Mouse (Mus musculus) intestine, embryonic 15.5 days (tissue): ENCODE results near the gene Adora2a. TPM values are rescaled to one million over a fixed set of nuclear protein-coding genes. Genes with fewer than 3 reads are reported as not detected.
A peak's percentile ranks its signal among the peaks of the same experiment; 100 is the strongest.
"Not testable (repeated sequence)": the region's sequence is repeated elsewhere in the genome, so short reads cannot be mapped to it uniquely, and the experiment has no call there.

Experiments used
- ATAC-seq: fragments of 200-750 bp; cut with Nextera tagmentation; 2 replicates; pipeline ENCODE4 v1.8.0; 2017; ENCODE audit warnings: moderate TSS enrichment, moderate library complexity
- H3K27ac ChIP-seq: fragments of 300-500 bp; sonication (generic); 2 replicates; pipeline ENCODE4 v1.5.1; 2015; ENCODE audit warnings: mild to moderate bottlenecking, inconsistent platforms
- H3K27me3 ChIP-seq: fragments of 300-500 bp; sonication (generic); replicated peaks from 2 replicates; pipeline ENCODE4 v1.6.1; 2015; ENCODE audit warnings: inconsistent platforms
- H3K36me3 ChIP-seq: fragments of 300-500 bp; sonication (generic); 2 replicates; pipeline ENCODE4 v1.6.1; 2015; ENCODE audit warnings: inconsistent platforms
- H3K4me1 ChIP-seq: fragments of 300-500 bp; sonication (generic); replicated peaks from 2 replicates; pipeline ENCODE4 v1.6.1; 2015; ENCODE audit warnings: inconsistent platforms
- H3K4me2 ChIP-seq: fragments of 300-500 bp; sonication (generic); replicated peaks from 2 replicates; pipeline ENCODE4 v1.6.1; 2015; ENCODE audit warnings: mild to moderate bottlenecking, inconsistent platforms
- H3K4me3 ChIP-seq: fragments of 300-500 bp; sonication (generic); replicated peaks from 2 replicates; pipeline ENCODE4 v1.5.1; 2015; ENCODE audit warnings: inconsistent platforms
- H3K9ac ChIP-seq: fragments of 300-500 bp; sonication (generic); 2 replicates; pipeline ENCODE4 v1.6.1; 2015; ENCODE audit warnings: inconsistent platforms
- H3K9me3 ChIP-seq: fragments of 300-500 bp; sonication (generic); 2 replicates; pipeline ENCODE4 v1.6.1; 2016; ENCODE audit warnings: inconsistent platforms
- WGBS: fragments of 180-500 bp; shearing (Covaris S2); methylation state at CpG from one replicate; pipeline ENCODE4 v1.1.7; 2015; 5-methylcytosine and 5-hydroxymethylcytosine counted together
- polyA plus RNA-seq: library from polyadenylated mRNA; unstranded; fragments of >200 nt; fragmentation: Nextera tagmentation; extraction: Ambion mirVana; gene quantifications from 2 replicates; pipeline ENCODE4 v1.2.1, GENCODE M21; 2015

The Adora2a gene
- polyA plus RNA-seq, 1 experiment from 2014 or later: 2.5 TPM

GRCm38 (mm10) chr10:75353838-75354241, 37.2 kb downstream of the Adora2a start:
- not testable (repeated sequence) for H3K9me3 ChIP-seq, H3K27ac ChIP-seq, H3K4me1 ChIP-seq, H3K27me3 ChIP-seq, H3K9ac ChIP-seq, H3K36me3 ChIP-seq, H3K4me3 ChIP-seq, ATAC-seq, H3K4me2 ChIP-seq
- 63% methylated on average over 9 of the region's 9 CpGs for WGBS

DNA sequence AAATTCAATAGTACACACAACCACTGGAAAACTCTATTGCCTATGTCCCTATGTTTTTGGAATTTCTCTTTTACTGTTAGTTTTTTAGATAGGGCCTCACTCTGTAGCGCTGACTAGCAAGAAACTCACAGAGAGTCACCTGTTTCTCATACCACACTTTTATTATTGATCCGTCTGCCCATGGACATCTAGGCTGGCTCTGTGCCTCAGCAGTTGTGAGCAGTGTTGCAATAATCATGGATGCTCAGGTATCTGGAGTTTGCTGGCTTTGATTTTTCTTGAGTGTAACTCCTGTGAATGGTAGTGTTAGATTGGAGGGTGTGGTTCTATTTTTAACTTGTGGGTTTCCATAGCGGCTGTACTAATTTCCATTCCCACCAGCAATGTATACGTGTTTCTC, 38.7 kb downstream of the Adora2a start:
- H3K36me3 ChIP-seq: no peaks in the 10 kb centered on the region
- no peak overlapping the region for H3K9ac ChIP-seq
- no peak overlapping the region for H3K4me2 ChIP-seq
- H3K27me3 ChIP-seq: no peaks in the 10 kb centered on the region
- no peaks in the 10 kb centered on the region for H3K4me1 ChIP-seq
- no peaks in the 10 kb centered on the region for H3K9me3 ChIP-seq
- 69% methylated on average over 4 of the region's 4 CpGs for WGBS
- H3K4me3 ChIP-seq: no peak overlapping the region
- H3K27ac ChIP-seq: no peak overlapping the region
- no peak for ATAC-seq

GRCm38 (mm10) chr10:75364214-75364690, 47.6 kb downstream of the Adora2a start:
- not testable (repeated sequence) for H3K4me1 ChIP-seq, H3K9ac ChIP-seq, H3K27ac ChIP-seq, H3K27me3 ChIP-seq, H3K4me2 ChIP-seq, H3K9me3 ChIP-seq, H3K4me3 ChIP-seq, H3K36me3 ChIP-seq
- ATAC-seq: peak; percentile 87
- WGBS: 19% methylated on average over 1 of the region's 1 CpGs

GRCm38 (mm10) chr10:75364796-75365195, 48.1 kb downstream of the Adora2a start:
- H3K4me2 ChIP-seq: no peak overlapping the region
- no peaks in the 10 kb centered on the region for H3K36me3 ChIP-seq
- H3K27ac ChIP-seq: 0 out of 2 replicates have a peak overlapping the region, but pooled peaks have one; percentile 30
- no peak overlapping the region for H3K9ac ChIP-seq
- H3K27me3 ChIP-seq: no peaks in the 10 kb centered on the region
- H3K4me1 ChIP-seq: 0 out of 2 replicates have a peak, but pooled peaks cover 4% of the 10 kb centered on the region
- H3K9me3 ChIP-seq: no peaks in the 10 kb centered on the region
- ATAC-seq: peak; percentile 36
- WGBS: 80% methylated on average over 9 of the region's 9 CpGs
- H3K4me3 ChIP-seq: no peak overlapping the region

DNA sequence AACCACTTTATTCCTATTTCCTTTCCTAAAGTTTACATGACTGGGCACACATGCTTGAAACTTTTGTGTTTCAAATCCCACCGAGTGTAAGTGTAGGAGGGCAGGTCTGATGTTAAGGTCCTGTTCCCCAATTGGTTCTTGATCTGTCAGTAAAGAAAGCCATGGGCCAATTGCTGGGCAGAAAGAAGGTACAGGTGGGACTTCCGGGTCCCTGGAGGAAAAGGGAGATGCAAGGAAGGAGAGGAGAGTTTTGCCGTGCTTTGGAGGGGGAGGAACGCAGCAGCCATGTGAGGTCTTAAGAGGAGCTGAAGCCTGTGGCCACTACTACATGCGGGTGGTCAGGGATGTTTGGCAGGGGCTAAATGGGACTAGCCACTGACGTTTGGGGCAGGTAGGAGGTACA, 48.6 kb downstream of the Adora2a start:
- H3K4me3 ChIP-seq: no peak overlapping the region
- H3K4me2 ChIP-seq: 0 out of 2 replicates have a peak overlapping the region, but pooled peaks have one; percentile 26
- H3K27me3 ChIP-seq: no peaks in the 10 kb centered on the region
- peak; percentile 47 for ATAC-seq
- H3K9ac ChIP-seq: no peak overlapping the region
- H3K9me3 ChIP-seq: no peaks in the 10 kb centered on the region
- 53% methylated on average over 6 of the region's 6 CpGs for WGBS
- 0 out of 2 replicates have a peak, but pooled peaks cover 4% of the 10 kb centered on the region for H3K4me1 ChIP-seq
- no peak overlapping the region for H3K27ac ChIP-seq
- no peaks in the 10 kb centered on the region for H3K36me3 ChIP-seq

DNA sequence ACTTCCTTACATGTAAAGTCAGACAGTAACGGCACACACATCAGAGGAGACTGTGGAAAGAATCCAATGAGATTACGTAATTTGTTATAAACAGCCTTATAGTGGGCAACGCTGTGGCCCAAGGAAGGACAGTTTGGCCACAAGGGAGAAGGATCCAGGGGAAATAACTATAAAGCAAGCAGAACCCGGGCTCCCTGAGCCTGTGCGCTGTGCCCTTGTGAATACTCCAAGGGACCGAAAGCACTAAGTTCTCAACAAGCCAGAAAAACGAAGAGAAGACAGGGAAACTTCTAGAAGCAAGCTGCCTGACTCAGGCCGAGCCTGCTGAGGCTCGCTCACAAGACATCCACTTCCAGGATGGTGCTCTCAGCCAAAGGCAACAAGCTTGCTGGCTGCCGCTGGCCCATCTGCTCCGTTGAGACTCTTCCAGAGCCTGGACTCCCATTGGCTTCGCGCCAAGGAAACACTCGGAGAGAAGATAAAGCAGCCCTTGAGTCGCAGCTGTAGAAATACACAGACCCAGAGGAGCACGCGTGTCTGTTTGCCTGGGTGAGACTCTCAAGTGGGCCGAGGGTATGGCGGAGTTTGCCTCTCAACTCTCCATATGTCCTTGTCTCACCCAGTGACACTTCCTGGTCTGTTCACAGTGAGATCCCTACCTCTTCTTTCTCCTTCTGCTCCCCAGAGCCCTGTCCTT, 57.1 kb downstream of the Adora2a start:
- not testable (repeated sequence) for H3K27me3 ChIP-seq
- 60% methylated on average over 15 of the region's 19 CpGs for WGBS

GRCm38 (mm10) chr10:75378688-75379087, 62.0 kb downstream of the Adora2a start:
- WGBS: 69% methylated on average over 10 of the region's 10 CpGs
- no peak overlapping the region for H3K27ac ChIP-seq
- H3K4me2 ChIP-seq: no peak overlapping the region
- no peaks in the 10 kb centered on the region for H3K36me3 ChIP-seq
- H3K9ac ChIP-seq: no peak overlapping the region
- no peak overlapping the region for H3K4me3 ChIP-seq
- H3K27me3 ChIP-seq: no peaks in the 10 kb centered on the region
- no peaks in the 10 kb centered on the region for H3K4me1 ChIP-seq
- no peak for ATAC-seq
- no peaks in the 10 kb centered on the region for H3K9me3 ChIP-seq

More for the DNA sequence above, 57.1 kb downstream of the Adora2a start:
- H3K9ac ChIP-seq, H3K9me3 ChIP-seq, H3K36me3 ChIP-seq, H3K27ac ChIP-seq, H3K4me2 ChIP-seq, H3K4me3 ChIP-seq, H3K4me1 ChIP-seq: not testable (repeated sequence)
- ATAC-seq: 0 out of 2 replicates have a peak, but pooled peaks have one; percentile 49

Other genes starting within 250 kb of the Adora2a start
- 25.8 and 27.4 TPM in 2 replicates for gene Specc1l, start 104.8 kb upstream of the Adora2a start, polyA plus RNA-seq
- 0.88 and 1.9 TPM in 2 replicates for gene Upb1, start 84.2 kb downstream of the Adora2a start, polyA plus RNA-seq
- 147 and 156 TPM in 2 replicates for gene Snrpd3, start 200.7 kb downstream of the Adora2a start, polyA plus RNA-seq
- gene Gucd1, start 201.1 kb downstream of the Adora2a start, polyA plus RNA-seq: 39.8 and 46.7 TPM in 2 replicates
- 2.1 and 2.7 TPM in 2 replicates for gene Lrrc75b, start 243.5 kb downstream of the Adora2a start, polyA plus RNA-seq
- 46.5 and 63.7 TPM in 2 replicates for gene Ggt1, start 244.7 kb downstream of the Adora2a start, polyA plus RNA-seq